Mouse (Mus musculus) intestine, postnatal 0 days (tissue): ENCODE results near the gene Tpm1. TPM values are rescaled to one million over a fixed set of nuclear protein-coding genes. Genes with fewer than 3 reads are reported as not detected.

Experiments used
- ATAC-seq: fragments of 200-750 bp; cut with Nextera tagmentation; 2 replicates; pipeline ENCODE4 v1.8.0; 2017; ENCODE audit warnings: mild to moderate bottlenecking, moderate TSS enrichment, moderate library complexity
- H3K27ac ChIP-seq: fragments of 300-500 bp; sonication (generic); 2 replicates; pipeline ENCODE4 v1.5.1; 2014; ENCODE audit warnings: mild to moderate bottlenecking, low read depth, low read length, moderate library complexity
- H3K27me3 ChIP-seq: fragments of 300-500 bp; sonication (generic); replicated peaks from 2 replicates; pipeline ENCODE4 v1.6.1; 2014; ENCODE audit warnings: low read length, mixed read lengths; ENCODE audit not compliant: control insufficient read depth, insufficient read depth
- H3K36me3 ChIP-seq: fragments of 300-500 bp; sonication (generic); 2 replicates; pipeline ENCODE4 v1.6.1; 2014; ENCODE audit warnings: mild to moderate bottlenecking, moderate library complexity; ENCODE audit not compliant: control insufficient read depth, insufficient read depth
- H3K4me1 ChIP-seq: fragments of 300-500 bp; sonication (generic); replicated peaks from 2 replicates; pipeline ENCODE4 v1.6.1; 2014; ENCODE audit warnings: antibody characterized with exemption, low read length, mixed read lengths; ENCODE audit not compliant: control insufficient read depth, insufficient read depth
- H3K4me2 ChIP-seq: fragments of 300-500 bp; sonication (generic); replicated peaks from 2 replicates; pipeline ENCODE4 v1.6.1; 2014; ENCODE audit warnings: low read depth, mild to moderate bottlenecking, moderate library complexity
- H3K4me3 ChIP-seq: fragments of 300-500 bp; sonication (generic); 2 replicates; pipeline ENCODE4 v1.5.1; 2014; ENCODE audit warnings: low read depth, low read length
- H3K9ac ChIP-seq: fragments of 300-500 bp; sonication (generic); 2 replicates; pipeline ENCODE4 v1.6.1; 2014; ENCODE audit warnings: mild to moderate bottlenecking, low read depth, low read length
- H3K9me3 ChIP-seq: fragments of 300-500 bp; sonication (generic); 2 replicates; pipeline ENCODE4 v1.6.1; 2016; ENCODE audit warnings: mixed run types; ENCODE audit not compliant: control insufficient read depth
- CTCF ChIP-seq: sonication (generic); IDR thresholded peaks from 2 replicates; pipeline ENCODE4 v1.5.1; 2016; ENCODE audit warnings: low read depth, mild to moderate bottlenecking, control low read depth, antibody characterized with exemption, moderate library complexity
- WGBS: fragments of 180-500 bp; shearing (Covaris S2); extraction: QIAGEN DNeasy Blood & Tissue Kit; methylation state at CpG from one replicate; pipeline ENCODE4 v1.1.7; 2014; 5-methylcytosine and 5-hydroxymethylcytosine counted together
- polyA plus RNA-seq: library from polyadenylated mRNA; unstranded; fragments of >200 nt; fragmentation: Nextera tagmentation; extraction: Ambion mirVana; gene quantifications from 2 replicates; pipeline ENCODE4 v1.2.1, GENCODE M21; 2015

Tpm1 gene
- polyA plus RNA-seq: 1,318 and 1,424 TPM in 2 replicates

GRCm38 (mm10) chr9:67049086-67049824 lies at the start of gene Tpm1:
Gene Tpm1, minus strand, starts transcription at chr9:67049406.
- TF ChIP-seq CTCF: peak; percentile 44
- no peaks in the 10 kb centered on the region for H3K9me3 ChIP-seq
- peak within 1 kb of the TSS; percentile 82 for H3K27ac ChIP-seq
- under 1% methylated on average over 51 of the region's 51 CpGs for WGBS
- no peaks in the 10 kb centered on the region for H3K27me3 ChIP-seq
- H3K4me1 ChIP-seq: 0 out of 2 replicates have a peak, but pooled peaks cover 2% of the 10 kb centered on the region
- H3K4me3 ChIP-seq: peak within 1 kb of the TSS; percentile 78
- peak within 1 kb of the TSS; percentile 96 for H3K4me2 ChIP-seq
- H3K9ac ChIP-seq: peak within 1 kb of the TSS; percentile 85
- no peaks in the 10 kb centered on the region for H3K36me3 ChIP-seq
- ATAC-seq: peak; percentile 59

GRCm38 (mm10) chr9:67094371-67094770 lies 45.2 kb upstream of the Tpm1 start:
- H3K27me3 ChIP-seq: no peaks in the 10 kb centered on the region
- H3K4me2 ChIP-seq: no peak overlapping the region
- no peak overlapping the region for H3K4me3 ChIP-seq
- TF ChIP-seq CTCF: peak; percentile 24; the same call in 1 of the 2 replicates
- H3K36me3 ChIP-seq: no peaks in the 10 kb centered on the region
- no peak for ATAC-seq
- H3K9ac ChIP-seq: no peak overlapping the region
- no peaks in the 10 kb centered on the region for H3K9me3 ChIP-seq
- no peak overlapping the region for H3K27ac ChIP-seq
- H3K4me1 ChIP-seq: peaks cover 12% of the 10 kb centered on the region; the same call in 1 of the 2 replicates
- WGBS: 95% methylated on average over 2 of the region's 2 CpGs

- TF ChIP-seq CTCF: no peak
- WGBS: 79% methylated on average over 4 of the region's 4 CpGs
- Histone ChIP-seq H3K27ac (no peak overlapping the region), H3K9me3 (no peaks in the 10 kb centered on the region), H3K36me3 (no peaks in the 10 kb centered on the region), H3K27me3 (no peaks in the 10 kb centered on the region), H3K9ac (no peak overlapping the region), H3K4me2 (no peak overlapping the region), H3K4me3 (no peak overlapping the region), H3K4me1 (0 out of 2 replicates have a peak, but pooled peaks cover 9% of the 10 kb centered on the region)
- ATAC-seq: no peak
Observed at GRCm38 (mm10) chr9:67092210-67092609, 43.0 kb upstream of the Tpm1 start.

- Histone ChIP-seq H3K27me3 (no peaks in the 10 kb centered on the region), H3K27ac (no peak overlapping the region), H3K36me3 (no peaks in the 10 kb centered on the region), H3K9me3 (no peaks in the 10 kb centered on the region), H3K4me1 (0 out of 2 replicates have a peak, but pooled peaks cover 9% of the 10 kb centered on the region), H3K9ac (no peak overlapping the region), H3K4me2 (peak overlapping the region; percentile 27; the same call in 1 of the 2 replicates), H3K4me3 (no peak overlapping the region)
- 28% methylated on average over 7 of the region's 7 CpGs for WGBS
- ATAC-seq: no peak
- TF ChIP-seq CTCF: no peak
Observed at GRCm38 (mm10) chr9:67091598-67091997, 42.4 kb upstream of the Tpm1 start.

GRCm38 (mm10) chr9:67091151-67091550 lies 41.9 kb upstream of the Tpm1 start:
- no peak overlapping the region for H3K27ac ChIP-seq
- H3K9ac ChIP-seq: no peak overlapping the region
- H3K4me3 ChIP-seq: no peak overlapping the region
- peak overlapping the region; percentile 27; the same call in 1 of the 2 replicates for H3K4me2 ChIP-seq
- H3K27me3 ChIP-seq: no peaks in the 10 kb centered on the region
- no peaks in the 10 kb centered on the region for H3K36me3 ChIP-seq
- TF ChIP-seq CTCF: no peak
- ATAC-seq: peak; percentile 46; the same call in 1 of the 2 replicates
- 56% methylated on average over 11 of the region's 11 CpGs for WGBS
- no peaks in the 10 kb centered on the region for H3K9me3 ChIP-seq
- H3K4me1 ChIP-seq: 0 out of 2 replicates have a peak, but pooled peaks cover 9% of the 10 kb centered on the region

- WGBS: 30% methylated on average over 1 of the region's 1 CpGs
Observed at GRCm38 (mm10) chr9:67090633-67091045, 41.4 kb upstream of the Tpm1 start.

More at GRCm38 (mm10) chr9:67090633-67091045, 41.4 kb upstream of the Tpm1 start:
- Histone ChIP-seq H3K27me3 (no peaks in the 10 kb centered on the region), H3K36me3 (no peaks in the 10 kb centered on the region), H3K4me1 (0 out of 2 replicates have a peak, but pooled peaks cover 9% of the 10 kb centered on the region), H3K4me3 (no peak overlapping the region), H3K9me3 (no peaks in the 10 kb centered on the region), H3K27ac (no peak overlapping the region), H3K4me2 (no peak overlapping the region), H3K9ac (no peak overlapping the region)
- TF ChIP-seq CTCF: no peak
- peak; percentile 81 for ATAC-seq
